Mouse (Mus musculus) hindbrain, embryonic 12.5 days (tissue): ENCODE results near the gene Dbi. TPM values are rescaled to one million over a fixed set of nuclear protein-coding genes. Genes with fewer than 3 reads are reported as not detected.
"Not testable (repeated sequence)": the region's sequence is repeated elsewhere in the genome, so short reads cannot be mapped to it uniquely, and the experiment has no call there.

Experiments
- ATAC-seq: fragments of 200-750 bp; cut with Nextera tagmentation; 2 replicates; pipeline ENCODE4 v1.8.0; 2017; ENCODE audit warnings: moderate TSS enrichment; ENCODE audit not compliant: low FRiP score
- H3K27ac ChIP-seq: fragments of 300-500 bp; sonication (generic); 2 replicates; pipeline ENCODE4 v1.5.1; 2016; ENCODE audit warnings: mild to moderate bottlenecking
- H3K27me3 ChIP-seq: fragments of 300-500 bp; sonication (generic); 2 replicates; pipeline ENCODE4 v1.6.1; 2016; ENCODE audit warnings: mild to moderate bottlenecking
- H3K36me3 ChIP-seq: fragments of 300-500 bp; sonication (generic); 2 replicates; pipeline ENCODE4 v1.6.1; 2016; ENCODE audit warnings: mild to moderate bottlenecking
- H3K4me1 ChIP-seq: fragments of 300-500 bp; sonication (generic); 2 replicates; pipeline ENCODE4 v1.6.1; 2016
- H3K4me2 ChIP-seq: fragments of 300-500 bp; sonication (generic); replicated peaks from 2 replicates; pipeline ENCODE4 v1.6.1; 2016; ENCODE audit warnings: mild to moderate bottlenecking
- H3K4me3 ChIP-seq: fragments of 300-500 bp; sonication (generic); 2 replicates; pipeline ENCODE4 v1.5.1; 2016; ENCODE audit warnings: mild to moderate bottlenecking
- H3K9ac ChIP-seq: fragments of 300-500 bp; sonication (generic); 2 replicates; pipeline ENCODE4 v1.6.1; 2016; ENCODE audit warnings: mild to moderate bottlenecking, moderate library complexity
- H3K9me3 ChIP-seq: fragments of 300-500 bp; sonication (generic); replicated peaks from 2 replicates; pipeline ENCODE4 v1.6.1; 2016; ENCODE audit warnings: mild to moderate bottlenecking
- WGBS: fragments of 180-500 bp; shearing (Covaris S2); methylation state at CpG from one replicate; pipeline ENCODE4 v1.1.7; 2016; 5-methylcytosine and 5-hydroxymethylcytosine counted together
- polyA plus RNA-seq: library from polyadenylated mRNA; unstranded; fragments of >200 nt; fragmentation: Nextera tagmentation; extraction: Ambion mirVana; gene quantifications from 2 replicates; pipeline ENCODE4 v1.2.1, GENCODE M21; 2016

Gene Dbi
- polyA plus RNA-seq, 1 experiment from 2014 or later, result 680 TPM

DNA sequence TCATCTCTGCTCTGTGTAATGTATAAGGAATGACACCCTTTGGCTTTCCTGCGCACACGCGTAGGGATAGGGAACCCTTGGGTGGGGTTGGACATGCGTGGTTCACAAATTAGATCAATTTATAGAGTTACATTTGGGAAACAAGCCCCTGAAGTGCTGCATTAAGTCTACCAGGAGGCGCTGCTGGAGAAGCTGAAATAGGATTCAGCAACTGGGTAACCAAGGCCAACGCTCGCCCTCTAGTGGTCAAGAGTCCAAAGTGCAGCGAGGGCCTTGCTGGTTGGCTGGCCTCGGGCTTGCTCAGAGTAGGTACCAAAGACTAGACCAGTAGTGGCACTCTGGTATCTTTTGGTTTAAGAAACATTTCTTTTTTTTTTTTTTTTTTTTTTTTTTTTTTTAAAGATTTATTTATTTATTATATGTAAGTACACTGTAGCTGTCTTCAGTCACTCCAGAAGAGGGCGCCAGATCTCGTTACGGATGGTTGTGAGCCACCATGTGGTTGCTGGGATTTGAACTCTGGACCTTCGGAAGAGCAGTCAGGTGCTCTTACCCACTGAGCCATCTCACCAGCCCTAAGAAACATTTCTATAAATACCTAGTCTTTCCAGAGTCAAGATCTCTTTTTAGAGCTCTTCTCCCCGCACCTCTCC is 27.3 kb downstream of the Dbi start:
- not testable (repeated sequence) for H3K27ac ChIP-seq, H3K4me3 ChIP-seq, H3K9ac ChIP-seq, H3K36me3 ChIP-seq, H3K9me3 ChIP-seq, H3K4me1 ChIP-seq, H3K4me2 ChIP-seq, ATAC-seq, H3K27me3 ChIP-seq
- 61% methylated on average over 12 of the region's 14 CpGs for WGBS

DNA sequence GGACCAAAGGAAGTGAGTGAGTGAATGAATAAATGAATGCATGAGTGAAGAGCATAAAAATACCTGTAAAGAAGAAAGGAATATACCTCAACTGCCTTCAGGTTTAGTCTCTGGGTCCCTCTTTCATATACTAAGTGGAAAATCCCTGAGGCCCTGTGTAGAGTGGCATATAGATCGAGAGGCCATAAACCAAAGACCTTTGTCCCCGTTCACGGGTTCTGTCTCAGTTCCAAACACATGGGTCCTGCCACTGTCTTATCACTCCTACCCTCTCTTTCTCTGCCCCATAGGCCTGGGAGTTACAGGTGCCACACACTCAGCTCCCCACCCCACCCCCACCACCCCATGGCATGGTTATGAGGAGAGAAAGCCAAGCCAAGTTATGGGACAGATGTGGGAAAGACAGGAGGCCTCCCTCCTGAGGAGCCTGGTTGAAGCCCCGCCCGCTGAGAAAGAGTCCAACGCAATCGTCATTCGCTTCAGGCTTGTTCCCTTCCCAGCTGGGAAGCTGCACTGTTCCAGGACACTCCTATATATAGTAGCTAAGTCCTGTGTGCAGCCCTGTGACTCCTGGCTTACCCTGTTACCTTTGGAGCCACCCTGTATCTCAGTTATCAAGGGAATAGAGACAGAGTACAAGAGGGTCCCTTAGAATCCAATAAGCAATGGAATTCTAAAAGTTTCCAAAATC is 29.9 kb downstream of the Dbi start:
- Histone ChIP-seq H3K9me3 (0 out of 2 replicates have a peak, but pooled peaks cover 9% of the 10 kb centered on the region), H3K4me1 (peaks cover 7% of the 10 kb centered on the region), H3K9ac (no peak overlapping the region), H3K4me3 (no peak overlapping the region), H3K27me3 (no peaks in the 10 kb centered on the region), H3K36me3 (no peaks in the 10 kb centered on the region), H3K27ac (no peak overlapping the region), H3K4me2 (no peak overlapping the region)
- WGBS, result 80% methylated on average over 8 of the region's 8 CpGs
- ATAC-seq, result no peak

DNA sequence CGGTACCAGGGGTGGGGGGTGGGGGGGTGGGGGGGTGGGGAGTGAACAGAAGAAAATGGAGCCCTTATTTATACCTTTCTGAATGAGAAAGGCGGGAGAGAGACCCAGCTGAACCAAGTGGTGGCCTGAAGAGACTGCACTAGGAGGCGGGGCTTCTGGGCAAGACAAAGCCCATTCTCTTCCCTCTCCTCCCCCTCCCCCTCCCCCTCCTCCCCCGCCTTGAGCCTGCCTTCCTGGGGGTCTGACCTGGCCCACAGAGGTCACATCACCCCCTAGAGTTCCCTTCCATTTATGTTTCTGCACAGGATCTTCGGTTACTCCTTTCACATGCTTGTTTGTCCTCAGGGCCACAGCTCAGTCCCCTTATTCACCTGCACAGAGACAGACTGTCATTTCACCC is 31.7 kb downstream of the Dbi start:
- Histone ChIP-seq H3K4me1 (peaks cover 7% of the 10 kb centered on the region), H3K4me3 (no peak overlapping the region), H3K36me3 (no peaks in the 10 kb centered on the region), H3K9me3 (0 out of 2 replicates have a peak, but pooled peaks cover 9% of the 10 kb centered on the region), H3K27me3 (no peaks in the 10 kb centered on the region), H3K4me2 (no peak overlapping the region), H3K9ac (no peak overlapping the region), H3K27ac (no peak overlapping the region)
- 6% methylated on average over 4 of the region's 5 CpGs for WGBS
- ATAC-seq, result no peak

DNA sequence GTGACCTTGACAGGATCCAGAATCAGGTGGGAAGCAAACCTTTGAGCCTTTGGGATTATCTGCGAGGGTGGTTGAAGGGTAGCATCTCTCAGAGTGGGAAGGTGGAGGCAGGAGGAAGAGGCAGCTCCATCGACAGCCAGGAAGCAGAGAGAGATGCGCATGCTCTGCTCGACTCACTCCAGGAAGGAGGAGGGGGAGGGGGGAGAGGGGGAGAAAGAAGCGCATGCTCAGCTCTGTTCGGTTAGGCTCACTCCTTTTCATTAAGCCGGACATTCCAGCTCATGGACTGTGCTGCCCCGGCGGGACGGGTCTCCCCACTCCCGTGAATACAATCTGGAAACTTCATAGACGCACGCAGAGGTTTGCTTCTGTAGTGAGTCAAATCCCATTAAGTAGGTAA is 34.2 kb downstream of the Dbi start:
- H3K27ac ChIP-seq, result no peak overlapping the region
- ATAC-seq, result no peak
- no peak overlapping the region for H3K9ac ChIP-seq
- no peak overlapping the region for H3K4me2 ChIP-seq
- no peak overlapping the region for H3K4me3 ChIP-seq
- no peaks in the 10 kb centered on the region for H3K27me3 ChIP-seq
- H3K36me3 ChIP-seq, result no peaks in the 10 kb centered on the region
- 67% methylated on average over 13 of the region's 13 CpGs for WGBS
- H3K9me3 ChIP-seq, result no peaks in the 10 kb centered on the region
- H3K4me1 ChIP-seq, result peaks cover 9% of the 10 kb centered on the region

DNA sequence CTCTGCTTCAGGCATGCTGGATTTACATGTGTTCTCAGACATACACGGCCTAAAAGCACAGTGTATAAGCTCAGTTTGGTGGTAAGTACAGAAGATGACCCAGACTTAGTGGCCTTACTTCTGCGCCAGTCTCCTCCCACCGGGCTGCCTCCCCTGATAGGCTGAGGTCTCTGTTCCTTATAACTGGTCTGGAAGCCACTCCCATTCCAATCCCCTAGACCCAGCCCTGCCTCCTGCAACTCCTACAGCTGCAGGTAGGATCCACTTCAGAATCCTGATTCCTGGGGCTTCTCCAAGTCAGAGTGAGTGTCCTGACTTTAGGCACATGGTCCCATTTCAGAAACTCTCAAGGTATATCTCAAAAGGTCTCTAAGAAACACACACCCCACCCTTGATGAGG is 35.2 kb downstream of the Dbi start:
- no peak overlapping the region for H3K27ac ChIP-seq
- no peak overlapping the region for H3K4me3 ChIP-seq
- whole genome bisulfite sequencing, result 67% methylated on average over 3 of the region's 3 CpGs
- H3K36me3 ChIP-seq, result no peaks in the 10 kb centered on the region
- H3K27me3 ChIP-seq, result no peaks in the 10 kb centered on the region
- peaks cover 9% of the 10 kb centered on the region for H3K4me1 ChIP-seq
- ATAC-seq, result no peak
- no peaks in the 10 kb centered on the region for H3K9me3 ChIP-seq
- no peak overlapping the region for H3K4me2 ChIP-seq
- H3K9ac ChIP-seq, result no peak overlapping the region

DNA sequence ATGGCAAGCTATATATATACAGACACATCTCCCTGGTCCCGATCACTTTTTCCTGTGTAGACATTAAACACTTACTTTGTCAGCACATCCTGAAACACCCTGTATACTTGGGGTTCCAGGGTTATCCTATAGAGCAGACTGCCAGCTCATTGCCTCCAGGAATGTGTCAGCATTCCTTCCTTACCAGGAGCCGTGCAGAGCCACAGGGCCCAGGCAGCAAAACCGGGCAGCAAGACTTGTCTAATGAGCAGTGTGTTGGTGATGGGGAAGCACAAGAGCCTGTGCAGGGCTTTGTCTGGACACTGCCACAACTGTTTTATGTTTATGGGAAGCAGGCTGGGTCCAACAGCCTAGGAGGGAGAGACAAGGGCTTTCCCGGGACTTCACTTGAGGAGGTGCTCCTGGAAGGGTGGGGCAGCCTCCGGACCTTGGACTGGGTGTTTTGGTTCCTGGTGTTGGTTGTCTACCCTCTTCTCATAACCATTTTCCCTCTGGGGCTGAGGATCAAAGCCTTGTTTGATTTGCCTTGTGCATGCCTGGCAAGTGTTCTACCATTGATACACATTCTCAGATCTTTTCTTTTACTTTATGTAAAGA is 36.9 kb downstream of the Dbi start:
- H3K4me2 ChIP-seq, result no peak overlapping the region
- no peak for ATAC-seq
- 67% methylated on average over 5 of the region's 5 CpGs for WGBS
- H3K9ac ChIP-seq, result no peak overlapping the region
- peaks cover 8% of the 10 kb centered on the region for H3K4me1 ChIP-seq
- no peaks in the 10 kb centered on the region for H3K27me3 ChIP-seq
- no peak overlapping the region for H3K27ac ChIP-seq
- no peaks in the 10 kb centered on the region for H3K9me3 ChIP-seq
- H3K36me3 ChIP-seq, result no peaks in the 10 kb centered on the region
- no peak overlapping the region for H3K4me3 ChIP-seq

DNA sequence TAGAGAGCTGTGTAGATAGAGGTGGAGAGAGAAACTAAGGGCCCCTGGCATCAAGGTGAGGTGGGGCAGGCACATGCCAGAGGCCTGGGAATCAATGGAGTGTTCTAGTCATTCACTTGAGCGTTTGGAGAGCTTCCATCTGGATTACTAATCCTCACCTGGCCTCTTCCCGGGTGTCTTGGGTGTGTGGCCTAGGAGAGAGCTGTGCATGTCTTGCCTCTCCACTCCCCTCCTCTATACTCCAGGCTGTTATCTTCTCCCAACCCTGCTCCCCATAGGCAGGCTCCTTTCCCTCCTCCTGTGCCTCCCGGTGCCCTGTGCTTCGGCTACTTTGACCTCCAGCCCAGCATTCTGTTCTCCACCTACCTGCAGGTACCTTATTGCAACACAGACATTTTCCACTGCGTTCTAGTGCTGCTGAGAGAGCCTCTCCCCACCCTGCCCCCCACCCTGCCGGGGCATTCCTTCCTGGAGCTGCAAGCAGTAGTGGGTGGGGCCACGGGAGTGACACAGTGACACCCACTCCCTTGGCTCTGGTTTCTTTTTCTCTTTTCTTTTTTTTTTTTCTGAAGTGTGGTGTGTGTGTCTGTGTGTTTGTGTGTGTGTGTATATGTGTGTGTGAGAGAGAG is 37.8 kb downstream of the Dbi start:
- Histone ChIP-seq H3K9ac (no peak overlapping the region), H3K4me2 (no peak overlapping the region), H3K9me3 (no peaks in the 10 kb centered on the region), H3K4me3 (no peak overlapping the region), H3K27me3 (no peaks in the 10 kb centered on the region), H3K27ac (no peak overlapping the region), H3K36me3 (no peaks in the 10 kb centered on the region), H3K4me1 (peaks cover 2% of the 10 kb centered on the region)
- WGBS, result 41% methylated on average over 7 of the region's 7 CpGs
- ATAC-seq, result no peak

DNA sequence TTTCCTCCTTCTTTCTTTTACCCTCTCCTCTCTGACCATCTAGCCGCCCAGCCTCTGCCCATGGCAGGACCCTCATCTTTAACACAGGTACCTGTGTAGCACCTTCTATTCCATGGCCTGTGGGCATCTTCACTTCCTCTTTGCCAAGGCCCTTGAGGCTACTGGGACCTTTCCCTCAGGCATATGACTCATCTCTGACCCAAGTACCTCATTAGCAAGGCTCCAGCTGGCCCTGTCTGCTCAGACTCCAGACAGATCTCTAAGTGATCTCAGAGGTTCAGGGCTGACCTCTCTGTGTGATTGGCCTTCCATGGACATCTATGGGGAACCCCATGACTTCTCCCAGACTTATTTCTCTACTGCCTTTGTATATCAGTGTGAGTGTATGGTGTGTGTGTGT is 40.2 kb downstream of the Dbi start:
- Histone ChIP-seq H3K9me3 (no peaks in the 10 kb centered on the region), H3K27ac (no peak overlapping the region), H3K4me2 (no peak overlapping the region), H3K27me3 (no peaks in the 10 kb centered on the region), H3K36me3 (no peaks in the 10 kb centered on the region), H3K9ac (no peak overlapping the region), H3K4me3 (no peak overlapping the region), H3K4me1 (peaks cover 6% of the 10 kb centered on the region)
- WGBS, result 89% methylated on average over 1 of the region's 1 CpGs
- no peak for ATAC-seq

DNA sequence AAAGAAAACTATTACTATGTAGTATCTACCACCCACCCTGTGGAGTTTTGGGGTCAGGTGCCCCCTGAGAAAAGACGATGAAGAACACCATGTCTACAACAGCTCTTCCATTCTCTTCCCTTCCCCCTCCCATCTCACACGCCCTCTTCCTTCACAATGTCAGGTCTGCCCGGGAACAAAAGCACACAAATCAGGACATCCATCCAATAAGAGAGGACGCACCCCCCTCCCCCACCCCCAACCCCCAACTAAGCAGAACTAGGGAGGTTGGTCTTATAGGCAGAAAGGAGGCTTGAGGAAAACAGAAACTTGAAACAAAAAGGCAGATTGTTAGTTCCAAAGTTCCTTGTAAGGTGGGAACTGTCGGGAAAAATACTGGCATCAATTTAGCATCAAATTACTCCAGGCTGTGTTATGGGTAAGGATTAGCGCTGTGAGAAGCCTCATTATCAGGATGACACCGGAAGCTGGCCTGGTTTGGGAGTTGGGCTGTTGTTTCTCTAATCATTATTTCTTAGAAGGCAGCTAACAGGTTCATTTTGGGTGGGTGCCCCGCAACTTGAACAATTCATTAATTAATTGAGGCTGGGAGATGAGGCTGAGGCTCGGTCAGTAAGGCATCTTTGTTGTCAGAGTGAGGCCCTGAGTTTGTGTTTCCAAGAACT is 43.0 kb downstream of the Dbi start:
- Histone ChIP-seq H3K9ac (no peak overlapping the region), H3K4me2 (no peak overlapping the region), H3K9me3 (no peaks in the 10 kb centered on the region), H3K4me1 (peaks cover 17% of the 10 kb centered on the region), H3K4me3 (no peak overlapping the region), H3K27ac (no peak overlapping the region), H3K27me3 (peaks cover 23% of the 10 kb centered on the region), H3K36me3 (no peaks in the 10 kb centered on the region)
- WGBS, result 16% methylated on average over 9 of the region's 9 CpGs
- ATAC-seq, result no peak

DNA sequence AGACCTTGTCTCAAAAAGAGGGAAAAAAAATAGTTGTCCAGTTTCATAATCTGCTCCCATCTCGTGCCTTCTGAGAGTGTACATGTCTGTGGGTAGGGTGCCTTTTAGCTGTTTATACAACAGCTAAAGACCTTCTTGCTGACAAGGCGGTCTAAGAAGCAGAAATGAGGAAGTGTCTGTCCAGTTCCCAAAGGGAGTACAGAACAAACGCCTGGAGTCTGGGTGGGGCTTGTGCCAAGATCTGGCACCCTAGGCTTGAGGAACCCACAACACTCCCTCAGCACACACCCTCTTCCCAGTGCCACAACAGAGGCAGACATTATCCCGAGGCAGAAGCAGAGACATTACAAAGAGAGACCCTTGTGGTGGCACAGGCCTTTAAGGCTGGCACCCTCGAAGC is 45.4 kb downstream of the Dbi start:
- no peak overlapping the region for H3K27ac ChIP-seq
- 82% methylated on average over 5 of the region's 5 CpGs for WGBS
- no peak overlapping the region for H3K4me3 ChIP-seq
- H3K27me3 ChIP-seq, result peaks cover 41% of the 10 kb centered on the region
- no peak overlapping the region for H3K4me2 ChIP-seq
- H3K36me3 ChIP-seq, result no peaks in the 10 kb centered on the region
- peaks cover 21% of the 10 kb centered on the region for H3K4me1 ChIP-seq
- no peak for ATAC-seq
- H3K9me3 ChIP-seq, result no peaks in the 10 kb centered on the region
- no peak overlapping the region for H3K9ac ChIP-seq

DNA sequence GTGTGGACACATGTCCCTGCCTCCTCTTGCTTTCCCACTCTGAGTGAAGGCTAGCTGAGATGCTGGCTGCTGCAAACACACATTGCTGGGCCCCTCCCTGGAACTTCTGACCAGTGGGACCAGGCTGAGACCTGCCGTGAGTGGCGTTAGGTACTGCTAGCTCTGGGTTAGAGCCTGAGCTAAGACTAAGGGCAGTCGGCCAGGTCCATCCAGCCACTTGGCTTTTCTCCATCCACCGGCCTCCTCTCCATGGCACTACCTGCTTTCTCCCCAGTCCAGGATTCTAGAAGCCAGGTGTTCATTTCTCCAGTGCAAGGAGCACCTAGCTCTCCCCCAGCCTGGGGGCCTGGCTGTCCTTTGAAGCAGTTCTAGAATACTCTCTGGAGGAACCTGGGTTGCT is 45.9 kb downstream of the Dbi start:
- Histone ChIP-seq H3K4me1 (peaks cover 21% of the 10 kb centered on the region), H3K9ac (no peak overlapping the region), H3K4me3 (no peak overlapping the region), H3K9me3 (no peaks in the 10 kb centered on the region), H3K27ac (no peak overlapping the region), H3K36me3 (no peaks in the 10 kb centered on the region), H3K4me2 (no peak overlapping the region), H3K27me3 (peaks cover 41% of the 10 kb centered on the region)
- ATAC-seq, result no peak
- WGBS, result 78% methylated on average over 4 of the region's 4 CpGs

DNA sequence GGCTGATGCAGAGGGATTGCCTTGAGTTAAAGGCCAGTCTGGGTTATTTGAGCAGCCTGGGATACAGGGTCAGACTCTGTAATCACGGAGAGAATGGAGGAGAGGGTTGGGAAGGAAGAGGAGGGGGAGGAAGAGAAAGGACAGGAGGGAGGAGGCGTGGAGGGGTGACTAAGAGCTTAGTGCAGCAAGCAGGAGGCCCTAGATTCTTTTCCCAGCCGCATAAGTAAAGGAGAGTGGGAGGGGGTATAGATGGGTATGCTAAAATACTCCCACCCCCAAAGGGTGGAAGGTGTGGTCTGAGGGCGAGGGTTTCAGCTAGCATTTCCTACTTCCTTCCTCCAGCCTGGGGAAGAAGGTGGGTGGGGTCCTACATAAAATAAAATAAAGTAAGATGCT is 46.6 kb downstream of the Dbi start:
- 21% methylated on average over 4 of the region's 4 CpGs for WGBS
- no peaks in the 10 kb centered on the region for H3K9me3 ChIP-seq
- no peak for ATAC-seq
- H3K36me3 ChIP-seq, result no peaks in the 10 kb centered on the region
- H3K27me3 ChIP-seq, result peaks cover 41% of the 10 kb centered on the region
- H3K4me1 ChIP-seq, result peaks cover 21% of the 10 kb centered on the region
- peak overlapping the region; percentile 90; the same call in 1 of the 2 replicates for H3K4me2 ChIP-seq
- H3K27ac ChIP-seq, result no peak overlapping the region
- H3K4me3 ChIP-seq, result 0 out of 2 replicates have a peak overlapping the region, but pooled peaks have one; percentile 38
- no peak overlapping the region for H3K9ac ChIP-seq
